Mouse (Mus musculus): ENCODE measurements around the gene Gm14698.
"Not testable (repeated sequence)": the region's sequence is repeated elsewhere in the genome, so short reads cannot be mapped to it uniquely, and the experiment has no call there.

Gene Gm14698

GRCm38 (mm10) chrX:68821059-68821458 is at the start of gene Gm14698:
Gm14698 (plus strand) TSS chrX:68821093.
- not testable (repeated sequence) for DNase-seq

- DNase-seq: not testable (repeated sequence)
Observed at GRCm38 (mm10) chrX:68820449-68820848, 444 bp upstream of the Gm14698 start.

GRCm38 (mm10) chrX:68839548-68840444 is 18.9 kb downstream of the Gm14698 start:
- no peak for DNase-seq

GRCm38 (mm10) chrX:68865145-68865544 is 44.3 kb downstream of the Gm14698 start:
- no peak for DNase-seq

All from kidney, adult 11 months (tissue).